Mouse (Mus musculus) monocyte, adult 2 months (primary cell): ENCODE results near the gene Gm45713.
"Not testable (repeated sequence)": the region's sequence is repeated elsewhere in the genome, so short reads cannot be mapped to it uniquely, and the experiment has no call there.

ENCODE experiments used
- DNase-seq, 2 experiments: peaks; one replicate each; pipeline ENCODE4 v3.0.0; 2022; ENCODE audit warnings: low spot score in 2 of 2, low read depth in 1 of 2

The Gm45713 gene

DNA sequence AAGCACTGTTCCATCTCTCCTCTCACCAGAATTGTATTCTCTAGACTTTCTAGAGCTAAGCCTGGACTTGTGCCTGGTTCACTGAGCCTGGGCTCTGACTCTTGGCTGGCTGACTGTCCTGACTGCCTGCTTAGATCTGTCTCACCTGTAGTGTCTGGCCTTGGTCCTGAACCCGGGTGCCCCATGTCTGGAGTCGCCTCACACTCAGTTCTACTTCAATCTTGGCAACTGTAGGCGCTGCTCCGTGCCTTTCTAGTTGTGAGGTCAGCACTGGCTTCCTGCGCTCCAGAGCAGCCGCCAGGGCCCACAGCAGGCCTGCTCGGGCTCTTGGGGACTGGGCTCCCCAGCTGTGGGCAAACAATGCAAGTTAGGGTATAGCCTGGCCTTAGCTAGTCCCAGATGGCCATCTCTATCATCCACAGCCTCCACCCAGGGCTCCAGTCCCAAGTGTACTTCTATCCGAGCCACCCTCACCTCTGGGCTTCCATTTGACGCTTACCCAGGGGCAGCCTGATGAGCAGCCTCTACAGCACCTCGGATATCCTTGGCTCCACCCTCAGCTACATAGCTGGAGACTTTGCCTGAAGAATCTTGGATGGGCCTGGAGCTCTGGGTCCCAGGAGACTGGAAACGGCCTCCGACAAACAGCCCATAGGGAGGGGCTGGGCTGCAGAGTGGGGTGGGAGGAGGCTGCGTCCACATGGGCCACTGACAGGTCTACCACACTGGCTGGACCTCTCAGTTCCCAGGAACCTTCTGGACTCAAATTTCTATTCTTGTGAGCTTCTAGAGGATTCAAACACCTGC, 8.5 kb upstream of the Gm45713 start:
- no peak for DNase-seq

DNA sequence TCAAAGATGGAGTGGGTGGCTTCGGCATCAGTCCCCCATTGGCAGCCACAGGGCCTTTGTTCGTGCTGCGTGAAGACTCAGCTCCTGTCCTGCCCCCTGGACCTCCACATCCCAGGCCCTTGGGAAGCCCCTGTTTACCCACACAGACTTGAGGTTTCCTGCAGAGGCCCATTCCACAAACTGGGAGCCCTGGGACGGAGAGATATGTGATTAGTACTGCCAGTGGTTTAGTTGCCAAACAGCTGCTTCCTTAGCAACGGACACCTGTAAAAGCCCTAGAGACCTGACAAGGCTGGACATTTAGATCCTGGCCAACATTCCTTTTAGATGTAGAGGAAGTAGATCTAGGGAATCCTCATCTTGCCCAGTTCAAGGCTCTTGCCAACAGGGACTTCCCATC, 5.9 kb upstream of the Gm45713 start:
- DNase-seq = no peak

DNA sequence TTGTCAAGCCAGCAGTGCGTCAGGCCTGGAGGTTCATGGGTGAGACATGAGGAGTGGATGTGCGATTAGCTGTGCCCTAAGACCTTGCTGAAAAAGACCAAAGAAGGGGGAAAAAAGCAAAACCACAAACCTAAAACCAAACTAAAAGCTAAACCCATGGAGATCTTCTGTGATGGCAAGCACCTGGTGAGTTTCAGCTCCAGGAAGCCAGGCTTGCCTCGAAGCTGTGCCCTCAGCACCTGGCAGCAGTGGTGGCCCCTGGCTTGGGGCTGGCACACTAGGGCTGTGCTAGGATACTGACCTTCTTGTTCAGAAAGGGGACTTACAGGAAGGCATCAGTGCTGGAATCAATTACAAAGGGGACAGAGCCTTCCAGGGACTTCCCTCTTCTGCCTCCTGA, 5.3 kb upstream of the Gm45713 start:
- DNase-seq = no peak

DNA sequence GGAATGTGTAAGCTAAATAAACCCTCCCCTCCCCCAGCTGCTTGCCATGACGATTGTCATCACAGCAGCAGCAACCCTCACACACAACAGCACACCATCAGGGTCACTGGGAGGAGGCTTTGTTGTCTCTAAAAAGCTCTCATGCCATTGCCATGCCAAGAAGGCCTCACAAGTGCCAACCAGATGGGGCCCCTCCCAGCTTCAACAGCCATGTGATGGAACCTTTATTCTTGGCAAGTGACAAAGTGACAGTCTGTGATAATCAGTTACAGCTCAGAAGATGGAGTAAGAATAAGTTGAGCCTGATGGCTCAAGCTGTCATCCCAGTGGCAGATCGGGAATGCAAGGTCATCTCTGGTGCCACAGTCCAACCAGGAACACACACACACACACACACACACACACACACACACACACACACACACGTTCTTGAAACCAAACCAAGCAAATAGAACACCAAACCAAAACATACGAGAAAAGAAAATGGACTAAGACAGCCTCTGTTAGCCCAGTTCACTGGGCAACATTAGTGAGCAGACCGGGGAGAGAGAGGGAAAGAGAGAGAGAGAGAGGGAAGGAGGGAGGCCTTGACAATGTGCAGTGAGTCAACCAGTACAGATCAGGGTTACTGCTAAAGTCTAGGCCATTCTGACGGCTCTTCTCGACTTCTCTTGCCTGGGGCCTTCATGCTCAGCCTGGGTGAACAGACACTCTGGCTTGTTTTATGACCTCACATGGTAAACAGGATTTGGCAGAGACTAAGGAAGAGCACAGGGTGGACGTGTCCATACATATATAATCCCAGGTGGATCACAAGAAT, 4.1 kb upstream of the Gm45713 start:
- DNase-seq = no peak

DNA sequence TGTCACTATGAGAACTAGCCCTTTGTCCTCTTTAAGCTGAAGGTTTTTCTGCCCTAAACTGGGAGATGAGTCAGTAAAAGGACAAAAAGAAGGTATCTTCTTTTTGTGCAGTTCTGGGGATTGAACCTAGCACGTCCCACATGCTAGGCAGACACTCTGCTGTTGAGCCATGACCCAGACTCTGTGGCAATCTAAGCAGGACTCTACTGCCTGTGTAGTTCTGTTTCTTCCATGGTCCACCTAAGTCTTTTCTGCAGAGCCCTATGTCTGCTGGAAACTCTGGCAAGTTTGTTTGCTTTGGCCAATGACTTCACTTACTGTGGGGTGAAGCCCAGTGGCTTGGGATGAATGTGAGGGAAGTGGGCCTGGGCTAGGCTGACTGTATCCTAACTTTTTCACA, 2.4 kb upstream of the Gm45713 start:
- DNase-seq = no peak

DNA sequence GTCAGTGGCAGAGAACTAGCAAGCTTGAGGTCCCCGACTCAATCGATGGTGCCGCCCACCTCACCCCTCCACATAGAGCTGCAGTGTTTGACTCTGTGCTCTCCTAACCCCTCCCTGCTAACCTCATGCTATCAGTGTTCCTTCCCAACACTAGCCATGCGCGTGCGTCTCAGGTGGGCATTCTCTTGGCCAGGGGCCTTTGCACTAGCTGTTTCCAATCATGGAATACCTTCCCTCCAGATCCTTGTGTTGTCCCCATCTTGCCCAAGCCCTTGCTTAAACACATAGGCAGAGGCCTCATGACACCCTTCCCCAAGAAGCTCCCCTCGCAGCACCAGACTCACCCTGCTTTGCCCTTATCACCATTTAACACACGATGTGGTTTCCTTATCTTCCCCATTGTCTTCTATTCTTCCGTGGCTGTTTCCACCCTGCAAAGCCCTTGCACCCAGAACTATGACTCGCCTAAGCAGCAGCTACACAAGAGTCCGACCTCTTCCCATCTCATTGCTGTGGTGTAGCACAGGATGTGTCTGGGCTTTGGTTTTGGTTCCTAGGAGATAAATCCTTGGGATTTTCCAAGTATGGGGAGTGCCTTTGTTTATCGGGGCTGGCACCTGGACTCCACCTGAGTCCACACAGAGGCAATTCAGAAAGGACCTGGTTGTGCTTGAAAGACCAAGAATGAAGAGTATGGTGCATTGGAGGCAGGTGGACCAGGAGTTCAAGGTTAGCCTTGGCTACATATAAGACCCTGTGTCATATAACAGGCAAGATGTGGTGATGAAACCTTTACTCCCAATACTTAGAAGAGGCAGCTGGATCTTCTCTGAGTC, 1.4 kb upstream of the Gm45713 start:
- no peak for DNase-seq

DNA sequence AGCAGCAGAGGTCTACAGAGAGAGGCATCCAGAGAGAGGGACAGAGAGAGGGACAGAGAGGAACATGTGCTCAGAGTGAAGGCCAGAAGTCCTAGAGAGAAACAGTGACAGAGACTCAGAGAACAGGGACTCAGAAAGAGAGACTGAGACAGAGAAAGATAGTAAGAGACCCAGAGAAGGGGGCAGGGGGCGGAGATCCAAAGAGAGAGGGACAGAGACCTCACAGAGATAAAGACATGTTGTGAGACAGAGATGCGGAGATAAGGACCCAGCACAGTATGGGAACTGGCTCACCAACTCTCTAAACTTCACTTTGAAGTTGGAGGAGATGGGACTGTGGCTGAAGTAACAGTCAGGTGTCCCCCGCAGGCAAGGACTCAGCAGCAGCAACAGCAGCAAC, 661 bp downstream of the Gm45713 start:
- DNase-seq = no peak

DNA sequence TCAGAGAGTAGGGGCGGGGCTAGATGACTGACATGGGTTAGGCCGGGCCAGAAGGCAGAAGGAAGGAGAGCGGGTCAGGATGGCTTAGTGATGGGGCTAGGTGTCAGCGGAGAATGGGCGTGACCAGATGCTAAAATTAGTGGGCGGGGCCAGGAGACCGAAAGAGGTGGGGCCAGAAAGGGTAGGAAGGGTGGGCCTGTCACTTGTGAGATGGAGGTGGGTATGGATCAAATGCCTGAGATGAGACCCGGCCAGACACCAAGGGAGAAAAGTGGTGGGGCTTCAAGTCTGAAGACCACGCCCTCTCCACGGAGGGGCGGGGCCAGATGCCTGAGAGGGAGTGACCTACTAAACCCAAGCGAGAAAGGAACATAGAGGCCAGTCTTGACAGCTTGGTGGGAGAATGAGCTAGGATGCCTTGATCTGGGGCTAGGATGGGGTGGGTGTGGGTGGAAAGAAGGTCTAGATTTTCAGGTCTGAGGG, 1.4 kb downstream of the Gm45713 start:
- no peak for DNase-seq

DNA sequence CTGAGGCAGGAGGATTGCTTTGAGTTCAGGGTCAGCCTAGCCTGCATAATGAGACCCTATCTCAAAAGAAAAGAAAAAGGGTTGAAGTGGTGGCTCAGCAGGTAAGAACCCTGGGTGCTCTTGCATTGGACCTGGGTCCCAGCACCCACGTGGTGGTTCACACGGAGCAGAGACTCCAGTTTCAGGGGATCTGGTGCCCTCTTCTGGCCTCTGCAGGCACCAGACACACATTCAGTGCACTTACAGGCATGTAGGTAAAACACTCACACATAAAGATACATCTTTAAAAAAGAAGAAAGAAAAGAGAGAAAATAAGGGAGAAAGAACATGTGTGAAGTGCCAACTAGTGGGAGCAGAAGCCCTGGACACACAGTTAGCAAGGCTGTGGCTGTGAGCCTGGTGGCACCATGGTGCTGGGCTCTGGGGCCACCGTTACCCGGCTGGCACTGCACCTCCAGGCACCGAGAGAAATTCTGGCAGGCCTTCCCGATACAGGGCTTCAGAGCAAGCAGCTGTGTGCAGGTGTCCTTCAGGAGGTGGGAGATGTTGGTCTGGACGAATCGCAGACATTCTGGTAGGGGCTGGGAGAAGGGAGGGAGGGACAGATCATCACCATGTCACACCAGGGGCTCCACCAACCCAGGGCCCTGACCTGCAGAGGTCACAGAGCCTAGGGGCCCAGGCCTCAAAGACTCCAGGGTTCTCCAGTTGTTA, 2.4 kb downstream of the Gm45713 start:
- DNase-seq = no peak

DNA sequence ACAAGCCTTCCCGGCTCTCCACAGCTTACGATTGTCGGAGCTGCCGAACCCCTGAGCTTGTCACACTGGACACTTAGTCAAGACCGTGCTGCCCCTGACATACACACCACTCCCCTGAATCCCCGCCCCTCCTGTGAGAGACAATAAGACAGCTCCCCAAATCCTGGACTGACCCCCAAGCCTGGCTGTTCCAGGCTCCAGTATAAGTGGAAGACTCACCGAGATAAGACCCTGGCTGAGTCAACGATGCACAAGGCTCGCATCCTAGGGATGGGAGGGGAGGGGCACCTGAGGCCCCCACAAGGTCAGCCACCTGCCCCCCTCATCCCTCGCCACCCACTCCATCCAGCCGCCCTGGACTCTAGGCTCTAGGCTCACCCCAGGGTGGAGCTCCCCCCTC, 4.2 kb downstream of the Gm45713 start:
- DNase-seq = no peak

DNA sequence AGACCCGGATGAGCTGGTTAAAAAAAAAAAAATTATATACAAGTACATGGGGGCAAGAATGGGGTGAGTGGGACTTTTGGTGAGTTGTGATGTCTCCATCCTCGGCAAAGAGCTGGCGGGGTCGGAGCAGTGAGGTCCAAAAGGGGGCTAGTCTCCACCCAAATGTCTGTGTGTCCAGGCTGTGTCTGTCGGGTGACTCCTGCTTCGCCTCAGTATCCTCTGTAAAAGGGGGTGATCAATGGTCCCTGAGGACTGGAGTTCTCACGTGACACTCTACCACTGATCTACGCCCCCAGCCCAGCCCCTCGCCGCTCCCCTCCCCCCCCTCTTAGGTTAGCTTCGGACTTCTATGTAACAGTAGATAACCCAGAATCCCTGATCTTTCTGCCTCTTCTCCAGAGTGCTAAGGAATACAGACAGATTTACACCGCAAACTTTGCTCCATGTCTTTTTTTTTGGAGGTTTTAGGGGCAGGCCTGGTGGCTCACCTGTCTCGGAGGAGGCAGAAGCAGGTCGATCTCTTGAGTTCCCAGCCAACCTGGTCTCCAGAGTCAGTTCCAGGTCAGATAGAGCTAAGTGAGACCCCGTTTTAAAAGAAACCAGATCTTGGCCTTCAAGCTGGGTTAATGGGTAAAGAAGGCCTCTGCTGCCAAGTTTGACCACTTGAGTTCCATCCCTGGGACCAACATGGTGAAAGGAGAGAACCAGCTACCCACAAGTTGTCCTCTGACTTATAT, 6.1 kb downstream of the Gm45713 start:
- no peak for DNase-seq

DNA sequence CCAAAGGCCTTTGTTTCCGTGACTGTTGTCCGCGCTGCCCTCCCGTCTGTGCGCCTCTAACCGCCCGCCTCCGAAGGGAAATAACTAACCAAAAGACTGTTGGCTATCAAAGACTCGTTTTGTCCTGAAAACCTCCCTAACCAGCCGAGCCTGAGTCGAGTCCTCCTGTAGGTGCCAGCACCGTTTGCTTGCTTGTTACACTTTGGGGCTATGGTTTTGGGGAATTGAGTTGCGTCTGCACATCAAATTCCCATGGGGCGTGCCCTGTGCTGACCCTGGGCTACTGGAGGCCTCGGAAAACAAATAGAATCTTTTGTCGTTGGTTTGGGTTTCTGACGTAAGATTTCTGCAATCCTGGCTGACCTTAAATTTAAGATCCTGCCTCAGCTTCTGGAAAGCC, 6.7 kb downstream of the Gm45713 start:
- no peak for DNase-seq

DNA sequence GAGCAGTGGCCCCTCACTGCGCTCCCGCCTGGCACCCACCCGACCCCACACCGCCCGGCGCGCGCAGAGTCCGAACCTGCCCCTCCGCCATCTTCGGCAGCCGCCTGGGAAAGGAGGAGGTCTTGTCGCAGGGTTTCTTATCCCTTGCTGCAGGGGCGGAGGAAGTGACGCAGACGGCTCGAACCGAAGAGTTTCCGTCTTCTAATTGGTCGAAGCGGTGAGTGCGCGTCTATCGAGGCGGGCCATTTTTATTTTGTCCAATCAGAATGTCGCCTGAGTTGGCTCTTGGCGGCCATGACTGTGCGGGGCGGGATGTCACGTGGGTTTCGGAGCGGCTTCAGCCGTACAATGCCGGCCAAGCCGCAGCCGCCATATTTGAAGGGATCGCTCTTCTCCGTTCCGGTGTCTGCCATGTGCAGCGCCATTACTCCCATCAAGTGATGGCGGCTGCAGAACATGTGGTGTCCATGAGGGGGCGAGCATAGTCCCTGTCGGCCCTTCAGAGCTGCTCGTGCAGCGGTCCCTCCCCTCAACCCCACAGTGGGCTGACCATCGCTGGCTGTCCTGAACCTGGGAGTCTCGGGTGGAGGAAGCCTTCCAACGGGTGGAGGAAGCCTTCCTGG, 7.3 kb downstream of the Gm45713 start, which contains the start of gene Rpl13a:
Gene Rpl13a (minus strand): TSS at position 138 of the 623 bp plus-strand sequence.
- peak; percentile 98 for DNase-seq

DNA sequence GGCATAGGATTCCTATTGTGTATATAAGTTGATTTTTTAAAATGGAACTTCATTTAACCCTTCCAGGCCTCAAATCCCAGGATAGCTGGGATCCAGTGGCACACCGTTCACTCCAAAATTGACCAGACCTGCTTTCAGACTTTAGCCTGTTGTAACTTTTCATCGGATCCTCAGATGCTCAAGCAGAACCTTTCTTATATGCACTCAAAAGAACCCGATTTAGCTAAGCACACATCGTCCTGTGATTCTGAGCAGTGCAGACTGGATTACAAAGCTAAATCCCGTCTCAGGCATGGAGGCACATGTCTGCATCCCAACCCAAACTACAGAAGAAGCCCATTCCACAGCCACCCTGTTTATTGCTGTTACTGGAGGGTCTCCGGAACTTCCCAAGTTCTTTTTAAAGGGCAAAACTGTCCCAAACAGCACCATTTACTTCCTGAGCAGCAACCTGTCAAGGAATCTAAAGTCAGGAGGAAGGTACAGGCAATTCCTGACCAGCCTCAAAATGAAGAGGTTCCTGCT, 8.3 kb downstream of the Gm45713 start:
- DNase-seq = no peak

DNA sequence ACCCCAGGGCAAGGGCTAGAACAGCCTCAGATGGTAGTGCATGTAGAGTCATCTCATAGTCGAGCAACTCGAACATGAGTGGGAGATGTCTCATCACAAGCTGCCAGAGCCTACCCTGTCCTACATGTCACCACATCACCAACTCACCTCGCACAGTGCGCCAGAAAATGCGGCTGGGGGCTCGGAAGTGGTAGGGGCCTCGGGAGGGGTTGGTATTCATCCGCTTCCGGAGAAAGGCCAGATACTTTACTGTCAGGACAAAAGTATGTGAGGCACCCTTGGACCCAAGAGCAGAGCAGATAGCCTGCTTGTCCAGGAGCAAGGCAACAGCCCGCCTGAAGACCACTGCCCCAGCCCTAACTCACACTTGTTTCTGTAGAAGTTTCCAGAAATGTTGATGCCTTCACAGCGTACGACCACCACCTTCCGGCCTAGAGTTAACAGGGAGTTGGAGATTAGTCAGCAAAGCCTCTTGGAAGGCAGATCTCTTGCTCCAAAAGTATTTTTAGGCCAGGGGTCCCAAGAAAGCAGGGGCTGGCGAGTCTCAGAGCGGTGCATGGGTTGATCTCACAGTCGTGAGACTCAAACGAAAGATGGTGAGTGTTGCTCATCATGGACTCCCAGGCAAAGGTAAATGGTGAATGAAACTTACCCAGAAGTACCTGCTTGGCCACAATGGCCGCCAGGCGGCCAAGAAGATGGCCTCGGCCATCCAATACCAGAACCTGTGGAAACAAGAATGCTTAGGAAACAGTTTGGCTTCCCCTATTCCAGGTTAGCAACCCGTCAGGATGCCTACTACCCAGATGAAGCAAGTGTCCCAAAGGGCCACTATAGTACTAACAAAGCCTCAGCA, 9.0 kb downstream of the Gm45713 start:
- no peak for DNase-seq

DNA sequence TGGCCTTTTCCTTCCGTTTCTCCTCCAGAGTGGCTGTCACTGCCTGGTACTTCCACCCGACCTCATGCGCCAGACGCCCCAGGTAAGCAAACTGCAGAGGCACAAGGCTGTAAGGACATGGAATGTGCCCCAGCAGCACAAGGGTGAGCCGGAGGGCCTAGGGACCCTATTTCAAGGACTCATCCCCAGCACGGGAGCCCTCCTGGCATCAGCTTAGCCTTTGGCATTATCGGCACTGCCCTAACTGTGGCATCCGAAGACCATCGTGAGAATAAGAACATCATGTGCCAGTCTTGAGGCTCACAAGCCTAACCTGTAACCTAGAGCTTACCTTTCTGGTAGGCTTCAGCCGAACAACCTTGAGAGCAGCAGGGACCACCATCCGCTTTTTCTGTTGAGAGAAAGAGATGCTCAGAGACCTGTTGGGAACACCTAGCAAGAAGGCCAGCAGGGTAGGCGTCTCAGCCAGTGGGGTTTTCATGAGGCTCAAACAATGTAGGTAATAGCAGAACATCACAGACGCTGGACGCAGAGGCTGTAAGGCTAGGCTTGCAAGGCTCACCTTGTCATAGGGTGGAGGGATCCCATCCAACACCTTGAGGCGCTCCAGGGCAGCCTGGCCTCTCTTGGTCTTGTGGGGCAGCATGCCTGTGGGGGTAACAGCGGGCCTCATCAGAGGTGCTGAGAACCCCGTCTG, 9.7 kb downstream of the Gm45713 start:
- DNase-seq = no peak

DNA sequence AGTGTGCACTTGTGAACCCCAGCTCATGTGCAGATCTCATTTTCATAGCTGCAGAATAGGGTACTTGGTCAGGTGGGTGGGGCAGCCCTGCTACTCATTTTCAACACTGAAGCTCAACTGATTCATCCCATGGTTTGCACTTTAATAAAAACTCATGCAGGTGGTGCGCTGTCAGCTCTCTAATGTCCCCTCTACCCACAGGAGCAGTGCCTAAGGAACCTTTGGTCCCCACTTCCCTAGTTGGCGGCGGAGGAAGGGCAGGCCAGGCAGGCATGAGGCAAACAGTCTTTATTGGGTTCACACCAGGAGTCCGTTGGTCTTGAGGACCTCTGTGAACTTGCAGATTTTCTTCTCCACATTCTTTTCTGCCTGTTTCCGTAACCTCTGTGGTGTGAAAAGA, 10.4 kb downstream of the Gm45713 start:
- DNase-seq = not testable (repeated sequence)

DNA sequence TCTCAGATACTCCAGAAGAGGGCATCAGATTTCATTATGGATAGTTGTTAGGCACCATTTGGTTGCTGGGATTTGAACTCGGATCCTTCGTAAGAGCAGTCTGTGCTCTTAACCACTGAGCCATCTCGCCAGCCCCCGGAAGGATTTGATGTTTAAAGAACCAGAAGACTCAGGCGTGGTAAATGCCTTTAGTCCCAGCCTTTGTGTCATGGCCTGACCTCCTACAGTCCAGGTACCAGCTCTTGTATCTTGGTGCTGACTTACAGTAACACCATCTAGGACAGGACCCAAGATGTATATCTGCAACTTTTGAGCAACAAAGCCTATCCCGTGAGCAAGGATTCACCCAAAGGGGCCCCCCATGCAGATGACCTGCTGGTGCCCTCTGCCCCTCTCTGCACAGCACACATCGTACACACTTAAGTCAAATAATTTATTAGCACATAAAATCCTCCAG, 10.9 kb downstream of the Gm45713 start:
- DNase-seq = no peak
